Mouse (Mus musculus): Measurements from ENCODE around the gene Dlg2. TPM values are rescaled to one million over a fixed set of nuclear protein-coding genes. Genes with fewer than 3 reads are reported as not detected.

Gene Dlg2
- polyA plus RNA-seq, 1 experiment from 2014 or later, result 28.3 TPM

GRCm38 (mm10) chr7:92448782-92449575, 1972.5 kb downstream of the Dlg2 start:
- no peak for ATAC-seq
- Histone ChIP-seq H3K27ac (ENCODE audit: low read depth, low read length) (no peak overlapping the region), H3K4me1 (ENCODE audit: control insufficient read depth, insufficient read depth, low read depth, low read length) (no peaks in the 10 kb centered on the region), H3K27me3 (replicated peaks; ENCODE audit: control insufficient read depth, insufficient read depth, low read length) (no peaks in the 10 kb centered on the region), H3K9me3 (ENCODE audit: control insufficient read depth, low read length) (no peaks in the 10 kb centered on the region), H3K36me3 (ENCODE audit: control insufficient read depth, insufficient read depth, low read length) (no peaks in the 10 kb centered on the region; the same call in 1 of the 2 replicates), H3K9ac (ENCODE audit: low read depth, low read length) (no peak overlapping the region), H3K4me3 (ENCODE audit: low read length) (no peak overlapping the region), H3K4me2 (ENCODE audit: low read length) (no peak overlapping the region)
- 75% methylated on average over 7 of the region's 7 CpGs for WGBS

- H3K27me3 ChIP-seq (replicated peaks; ENCODE audit: control insufficient read depth, insufficient read depth, low read length), result no peaks in the 10 kb centered on the region
- H3K4me3 ChIP-seq (ENCODE audit: low read length), result no peak overlapping the region
- H3K9ac ChIP-seq (ENCODE audit: low read depth, low read length), result no peak overlapping the region
- H3K9me3 ChIP-seq (ENCODE audit: control insufficient read depth, low read length), result no peaks in the 10 kb centered on the region
- no peak overlapping the region for H3K4me2 ChIP-seq (ENCODE audit: low read length)
- H3K36me3 ChIP-seq (ENCODE audit: control insufficient read depth, insufficient read depth, low read length), result no peaks in the 10 kb centered on the region
- 87% methylated on average over 2 of the region's 2 CpGs for WGBS
- no peak overlapping the region for H3K27ac ChIP-seq (ENCODE audit: low read depth, low read length)
- no peak for ATAC-seq
- H3K4me1 ChIP-seq (ENCODE audit: control insufficient read depth, insufficient read depth, low read depth, low read length), result no peaks in the 10 kb centered on the region
Measured at GRCm38 (mm10) chr7:92454176-92454575, 1977.7 kb downstream of the Dlg2 start.

DNA sequence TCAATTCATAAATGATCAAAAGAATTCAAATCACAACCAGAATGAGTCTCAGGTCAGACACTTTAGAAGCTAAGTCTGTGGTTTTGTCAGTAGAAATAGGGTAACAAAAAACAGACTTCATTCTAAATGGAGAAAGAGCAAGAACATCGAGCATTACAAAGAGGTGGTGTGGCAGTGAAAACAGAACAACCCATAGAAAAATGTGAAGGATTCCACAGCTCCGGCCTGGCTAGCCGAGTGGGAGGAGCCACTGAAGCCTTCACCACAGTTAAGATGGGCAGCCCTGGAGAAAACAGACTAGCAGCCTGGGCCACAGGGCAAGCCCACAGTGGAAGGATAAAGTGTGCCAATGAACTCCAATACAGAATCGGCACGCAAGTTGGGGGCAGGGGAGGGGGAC, 1979.5 kb downstream of the Dlg2 start:
- ATAC-seq, result no peak
- WGBS, result 57% methylated on average over 5 of the region's 5 CpGs

DNA sequence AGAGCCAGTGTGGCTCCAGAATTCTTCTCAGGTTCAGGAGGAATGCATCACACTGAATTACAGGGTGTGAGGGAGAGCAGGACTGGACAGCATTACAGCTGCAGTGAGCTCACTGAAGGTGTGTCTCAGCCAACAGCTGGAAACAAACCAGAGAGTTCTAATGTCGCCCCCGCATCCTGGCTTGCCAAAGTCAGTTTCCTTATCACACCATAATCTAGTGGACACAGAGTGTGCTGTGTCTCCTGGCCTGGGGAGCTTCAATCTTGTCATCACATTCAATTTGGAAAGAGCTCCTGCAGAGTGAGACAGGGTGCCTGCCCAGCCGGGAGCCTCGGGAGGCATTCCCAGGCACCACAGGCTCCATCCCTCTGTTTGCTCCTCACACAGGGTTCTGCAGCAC, 1981.3 kb downstream of the Dlg2 start:
- Histone ChIP-seq H3K27me3 (replicated peaks; ENCODE audit: control insufficient read depth, insufficient read depth, low read length) (no peaks in the 10 kb centered on the region), H3K4me3 (ENCODE audit: low read length) (no peak overlapping the region), H3K27ac (ENCODE audit: low read depth, low read length) (no peak overlapping the region), H3K4me1 (ENCODE audit: control insufficient read depth, insufficient read depth, low read depth, low read length) (no peaks in the 10 kb centered on the region), H3K36me3 (ENCODE audit: control insufficient read depth, insufficient read depth, low read length) (no peaks in the 10 kb centered on the region), H3K9ac (ENCODE audit: low read depth, low read length) (no peak overlapping the region), H3K9me3 (ENCODE audit: control insufficient read depth, low read length) (no peaks in the 10 kb centered on the region), H3K4me2 (ENCODE audit: low read length) (no peak overlapping the region)
- ATAC-seq, result no peak
- 52% methylated on average over 4 of the region's 4 CpGs for WGBS

More for the DNA sequence above, 1979.5 kb downstream of the Dlg2 start:
- Histone ChIP-seq H3K4me1 (ENCODE audit: control insufficient read depth, insufficient read depth, low read depth, low read length) (no peaks in the 10 kb centered on the region), H3K4me3 (ENCODE audit: low read length) (no peak overlapping the region), H3K9ac (ENCODE audit: low read depth, low read length) (no peak overlapping the region), H3K36me3 (ENCODE audit: control insufficient read depth, insufficient read depth, low read length) (no peaks in the 10 kb centered on the region), H3K27ac (ENCODE audit: low read depth, low read length) (no peak overlapping the region), H3K4me2 (ENCODE audit: low read length) (no peak overlapping the region), H3K27me3 (replicated peaks; ENCODE audit: control insufficient read depth, insufficient read depth, low read length) (no peaks in the 10 kb centered on the region), H3K9me3 (ENCODE audit: control insufficient read depth, low read length) (no peaks in the 10 kb centered on the region)

DNA sequence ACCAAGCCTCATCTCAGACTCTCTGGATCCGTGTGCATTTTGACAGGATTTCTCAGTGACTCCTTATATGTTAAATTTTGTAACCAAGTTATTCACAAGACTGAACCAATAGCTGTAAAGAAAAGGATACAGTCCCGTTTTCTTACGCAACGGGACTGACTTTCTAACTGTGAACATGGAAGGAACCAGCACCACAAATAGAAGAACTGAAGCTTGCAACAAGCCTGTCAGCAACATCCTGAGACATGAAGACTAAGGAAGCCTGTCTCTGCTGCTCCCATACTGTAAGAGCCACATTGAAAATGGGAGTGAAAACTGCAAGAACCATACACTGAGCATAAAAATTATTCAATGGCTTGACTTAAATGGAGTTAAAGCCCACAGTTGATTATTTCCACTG, 1981.8 kb downstream of the Dlg2 start:
- no peak overlapping the region for H3K4me3 ChIP-seq (ENCODE audit: low read length)
- H3K27me3 ChIP-seq (replicated peaks; ENCODE audit: control insufficient read depth, insufficient read depth, low read length), result no peaks in the 10 kb centered on the region
- H3K9ac ChIP-seq (ENCODE audit: low read depth, low read length), result no peak overlapping the region
- H3K4me2 ChIP-seq (ENCODE audit: low read length), result no peak overlapping the region
- no peaks in the 10 kb centered on the region for H3K36me3 ChIP-seq (ENCODE audit: control insufficient read depth, insufficient read depth, low read length)
- H3K27ac ChIP-seq (ENCODE audit: low read depth, low read length), result no peak overlapping the region
- H3K9me3 ChIP-seq (ENCODE audit: control insufficient read depth, low read length), result no peaks in the 10 kb centered on the region
- ATAC-seq, result no peak
- H3K4me1 ChIP-seq (ENCODE audit: control insufficient read depth, insufficient read depth, low read depth, low read length), result no peaks in the 10 kb centered on the region
- WGBS, result 87% methylated on average over 4 of the region's 4 CpGs

DNA sequence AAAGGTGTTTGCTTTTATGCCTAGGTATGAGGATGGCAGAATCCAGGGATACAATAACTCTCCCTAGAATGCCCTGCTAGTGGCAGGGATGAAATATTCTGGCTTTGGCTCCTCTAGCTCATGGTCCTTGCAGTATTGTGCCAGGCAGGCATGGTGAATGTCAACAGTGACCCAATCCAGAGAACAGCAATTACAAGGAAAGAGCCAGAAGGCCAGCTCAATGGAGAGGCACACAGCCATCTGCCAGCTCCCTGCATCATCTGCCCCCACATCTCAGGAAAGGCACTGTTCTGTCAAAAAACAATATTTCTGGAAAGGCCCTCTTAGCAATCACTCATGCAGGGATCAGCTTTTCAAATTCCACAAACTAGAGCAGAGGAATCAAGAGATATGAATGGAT, 1984.1 kb downstream of the Dlg2 start:
- no peaks in the 10 kb centered on the region for H3K9me3 ChIP-seq (ENCODE audit: control insufficient read depth, low read length)
- no peak overlapping the region for H3K4me2 ChIP-seq (ENCODE audit: low read length)
- H3K36me3 ChIP-seq (ENCODE audit: control insufficient read depth, insufficient read depth, low read length), result no peaks in the 10 kb centered on the region
- no peaks in the 10 kb centered on the region for H3K27me3 ChIP-seq (replicated peaks; ENCODE audit: control insufficient read depth, insufficient read depth, low read length)
- ATAC-seq, result peak; percentile 76; the same call in 1 of the 2 replicates
- no peak overlapping the region for H3K9ac ChIP-seq (ENCODE audit: low read depth, low read length)
- no peaks in the 10 kb centered on the region for H3K4me1 ChIP-seq (ENCODE audit: control insufficient read depth, insufficient read depth, low read depth, low read length)
- no peak overlapping the region; the same call in 1 of the 2 replicates for H3K27ac ChIP-seq (ENCODE audit: low read depth, low read length)
- H3K4me3 ChIP-seq (ENCODE audit: low read length), result no peak overlapping the region

- Histone ChIP-seq H3K27me3 (replicated peaks; ENCODE audit: control insufficient read depth, insufficient read depth, low read length) (no peaks in the 10 kb centered on the region), H3K4me2 (ENCODE audit: low read length) (no peak overlapping the region), H3K36me3 (ENCODE audit: control insufficient read depth, insufficient read depth, low read length) (no peaks in the 10 kb centered on the region), H3K4me1 (ENCODE audit: control insufficient read depth, insufficient read depth, low read depth, low read length) (no peaks in the 10 kb centered on the region), H3K9ac (ENCODE audit: low read depth, low read length) (no peak overlapping the region), H3K27ac (ENCODE audit: low read depth, low read length) (no peak overlapping the region), H3K9me3 (ENCODE audit: control insufficient read depth, low read length) (no peaks in the 10 kb centered on the region), H3K4me3 (ENCODE audit: low read length) (no peak overlapping the region)
- ATAC-seq, result no peak
- 73% methylated on average over 3 of the region's 3 CpGs for WGBS
Measured at GRCm38 (mm10) chr7:92461256-92461655, 1984.8 kb downstream of the Dlg2 start.

- Histone ChIP-seq H3K27ac (ENCODE audit: low read depth, low read length) (no peak overlapping the region), H3K36me3 (ENCODE audit: control insufficient read depth, insufficient read depth, low read length) (no peaks in the 10 kb centered on the region), H3K4me3 (ENCODE audit: low read length) (no peak overlapping the region), H3K4me1 (ENCODE audit: control insufficient read depth, insufficient read depth, low read depth, low read length) (no peaks in the 10 kb centered on the region), H3K27me3 (replicated peaks; ENCODE audit: control insufficient read depth, insufficient read depth, low read length) (no peaks in the 10 kb centered on the region), H3K9me3 (ENCODE audit: control insufficient read depth, low read length) (no peaks in the 10 kb centered on the region), H3K4me2 (ENCODE audit: low read length) (no peak overlapping the region), H3K9ac (ENCODE audit: low read depth, low read length) (no peak overlapping the region)
- no peak for ATAC-seq
- 76% methylated on average over 2 of the region's 2 CpGs for WGBS
Measured at GRCm38 (mm10) chr7:92463080-92463877, 1986.8 kb downstream of the Dlg2 start.

DNA sequence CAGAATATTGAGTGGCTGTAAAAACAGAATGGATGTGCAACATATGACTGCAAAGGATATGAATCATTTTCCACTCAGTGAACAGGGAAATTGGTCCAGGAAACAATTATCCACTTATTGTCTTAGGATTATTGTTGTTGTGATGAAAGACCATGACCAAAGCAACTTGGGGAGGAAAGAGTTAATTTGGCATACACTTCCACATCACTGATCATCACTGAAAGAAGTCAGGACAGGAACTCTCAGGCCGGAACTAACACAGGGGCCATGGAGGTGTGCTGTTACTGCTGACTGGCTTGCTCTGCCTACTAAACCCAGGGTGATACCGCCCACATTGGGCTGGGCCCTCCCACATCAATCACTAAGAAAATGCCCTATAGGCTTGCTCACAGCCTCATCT, 1987.8 kb downstream of the Dlg2 start:
- Histone ChIP-seq H3K27me3 (replicated peaks; ENCODE audit: control insufficient read depth, insufficient read depth, low read length) (no peaks in the 10 kb centered on the region), H3K4me3 (ENCODE audit: low read length) (no peak overlapping the region), H3K4me2 (ENCODE audit: low read length) (no peak overlapping the region), H3K9ac (ENCODE audit: low read depth, low read length) (no peak overlapping the region), H3K9me3 (ENCODE audit: control insufficient read depth, low read length) (no peaks in the 10 kb centered on the region), H3K36me3 (ENCODE audit: control insufficient read depth, insufficient read depth, low read length) (no peaks in the 10 kb centered on the region), H3K27ac (ENCODE audit: low read depth, low read length) (no peak overlapping the region), H3K4me1 (ENCODE audit: control insufficient read depth, insufficient read depth, low read depth, low read length) (no peaks in the 10 kb centered on the region)
- no peak for ATAC-seq
- 48% methylated on average over 2 of the region's 2 CpGs for WGBS
